Mouse (Mus musculus) CH12.LX (cell line): ENCODE results near the gene Tiam1. TPM values are rescaled to one million over a fixed set of nuclear protein-coding genes. Genes with fewer than 3 reads are reported as not detected.

Source experiments
- DNase-seq: peaks from one replicate; pipeline ENCODE4 v3.0.0-alpha.2; 2013; ENCODE audit errors: extremely low read depth
- H3K27ac ChIP-seq: 2 replicates; pipeline ENCODE4 v1.5.1; 2012; ENCODE audit warnings: low read depth, mild to moderate bottlenecking, control low read depth, moderate library complexity; ENCODE audit not compliant: insufficient read depth
- H3K27me3 ChIP-seq: replicated peaks from 2 replicates; pipeline ENCODE3; 2012; ENCODE audit warnings: inconsistent platforms
- H3K36me3 ChIP-seq, 2 experiments: replicated peaks in 1 of 2; 2 replicates each; pipeline versions ENCODE3 to v1.6.1; 2012; ENCODE audit warnings: inconsistent platforms in 1 of 2, low read length in 1 of 2, mild to moderate bottlenecking in 1 of 2, mixed read lengths in 1 of 2, moderate library complexity in 1 of 2; ENCODE audit not compliant: control insufficient read depth in 1 of 2, insufficient read depth in 1 of 2
- H3K4me1 ChIP-seq, 2 experiments: 2 replicates each; pipeline ENCODE4 v1.6.1; 2012; ENCODE audit warnings: inconsistent platforms in 1 of 2, moderate library complexity in 1 of 2; ENCODE audit not compliant: insufficient read depth in 2 of 2, control insufficient read depth in 1 of 2
- H3K4me2 ChIP-seq: 2 replicates; pipeline ENCODE4 v1.6.1; 2012; ENCODE audit warnings: low read depth, mild to moderate bottlenecking, control low read depth; ENCODE audit not compliant: poor library complexity, insufficient read depth, severe bottlenecking
- H3K4me3 ChIP-seq, 3 experiments: fragments of 150-350 bp in 1 of 3; sonication (generic) in 1 of 3; replicated peaks in 1 of 3; 2 replicates each; pipeline versions ENCODE3 to v1.5.1; 2011 to 2012; ENCODE audit warnings: low read depth in 2 of 3, low read length in 2 of 3, mild to moderate bottlenecking in 2 of 3, moderate library complexity in 2 of 3, control low read depth in 1 of 3, improper control_type of control experiment in 1 of 3, inconsistent platforms in 1 of 3, mixed read lengths in 1 of 3; ENCODE audit not compliant: poor library complexity in 1 of 3
- H3K79me2 ChIP-seq: replicated peaks from 2 replicates; pipeline ENCODE4 v1.6.1; 2012; ENCODE audit warnings: mild to moderate bottlenecking, moderate library complexity; ENCODE audit not compliant: control insufficient read depth, poor library complexity, insufficient read depth, severe bottlenecking; ENCODE audit errors: extremely low read depth
- H3K9ac ChIP-seq: 2 replicates; pipeline ENCODE4 v1.6.1; 2012; ENCODE audit warnings: low read depth, mild to moderate bottlenecking, control low read depth, moderate library complexity; ENCODE audit not compliant: insufficient read depth
- H3K9me3 ChIP-seq: replicated peaks from 2 replicates; pipeline ENCODE3; 2012; ENCODE audit warnings: low read length, inconsistent platforms, mixed read lengths
- BHLHE40 ChIP-seq: IDR thresholded peaks from 2 replicates; pipeline ENCODE4 v1.6.1; 2011; ENCODE audit warnings: mild to moderate bottlenecking, low read depth, low read length, improper control_type of control experiment
- CHD1 ChIP-seq: IDR thresholded peaks from 2 replicates; pipeline ENCODE4 v1.6.1; 2012; ENCODE audit warnings: low read depth, low read length, improper control_type of control experiment, inconsistent platforms
- CHD2 ChIP-seq: IDR thresholded peaks from 2 replicates; pipeline ENCODE4 v1.6.1; 2011; ENCODE audit warnings: low read length, improper control_type of control experiment
- CTCF ChIP-seq, 2 experiments: IDR thresholded peaks in 1 of 2; conservative IDR thresholded peaks in 1 of 2; 2 replicates each; pipeline ENCODE4 v1.5.1; 2011 to 2012; ENCODE audit warnings: low read depth in 2 of 2, low read length in 2 of 2, improper control_type of control experiment in 1 of 2, inconsistent platforms in 1 of 2, mild to moderate bottlenecking in 1 of 2, moderate library complexity in 1 of 2
- E2F4 ChIP-seq: IDR thresholded peaks from 2 replicates; pipeline ENCODE4 v1.6.1; 2011; ENCODE audit warnings: low read depth, low read length, improper control_type of control experiment; ENCODE audit not compliant: insufficient replicate concordance
- EP300 ChIP-seq: IDR thresholded peaks from 2 replicates; pipeline ENCODE4 v1.6.1; 2011; ENCODE audit warnings: low read length, improper control_type of control experiment
- GABPA ChIP-seq: IDR thresholded peaks from 2 replicates; pipeline ENCODE4 v1.6.1; 2012; ENCODE audit warnings: low read depth, low read length, improper control_type of control experiment, inconsistent platforms; ENCODE audit not compliant: insufficient replicate concordance
- MAFK ChIP-seq: IDR thresholded peaks from 2 replicates; pipeline ENCODE4 v1.6.1; 2011; ENCODE audit warnings: low read length, improper control_type of control experiment; ENCODE audit not compliant: insufficient replicate concordance
- MEF2A ChIP-seq: IDR thresholded peaks from 2 replicates; pipeline ENCODE4 v1.6.1; 2014; ENCODE audit warnings: low read depth, mild to moderate bottlenecking, inconsistent platforms, low read length, improper control_type of control experiment, borderline replicate concordance
- MXI1 ChIP-seq: IDR thresholded peaks from 2 replicates; pipeline ENCODE4 v1.6.1; 2011; ENCODE audit warnings: mild to moderate bottlenecking, low read depth, low read length, improper control_type of control experiment
- MYC ChIP-seq: IDR thresholded peaks from 2 replicates; pipeline ENCODE4 v1.6.1; 2011; ENCODE audit warnings: low read depth, mild to moderate bottlenecking, improper control_type of control experiment, low read length
- NRF1 ChIP-seq: IDR thresholded peaks from 2 replicates; pipeline ENCODE4 v1.6.1; 2014; ENCODE audit warnings: low read depth, mild to moderate bottlenecking, inconsistent platforms, low read length, improper control_type of control experiment, moderate library complexity
- PAX5 ChIP-seq: IDR thresholded peaks from 2 replicates; pipeline ENCODE4 v1.6.1; 2012; ENCODE audit warnings: low read length, inconsistent platforms, mixed read lengths
- POLR2AphosphoS2 ChIP-seq: IDR thresholded peaks from 2 replicates; pipeline ENCODE4 v1.6.1; 2011; ENCODE audit warnings: low read depth, low read length, improper control_type of control experiment
- RCOR1 ChIP-seq: conservative IDR thresholded peaks from 2 replicates; pipeline ENCODE4 v1.6.1; 2012; ENCODE audit warnings: low read depth, mild to moderate bottlenecking, inconsistent platforms, low read length, improper control_type of control experiment
- SIN3A ChIP-seq: IDR thresholded peaks from 2 replicates; pipeline ENCODE4 v1.6.1; 2012; ENCODE audit warnings: low read length, improper control_type of control experiment, inconsistent platforms
- TBP ChIP-seq: conservative IDR thresholded peaks from 2 replicates; pipeline ENCODE4 v1.6.1; 2011; ENCODE audit warnings: low read depth, low read length, improper control_type of control experiment
- TCF12 ChIP-seq: IDR thresholded peaks from 2 replicates; pipeline ENCODE4 v1.6.1; 2014; ENCODE audit warnings: low read depth, mild to moderate bottlenecking, inconsistent platforms, low read length, improper control_type of control experiment
- USF1 ChIP-seq: IDR thresholded peaks from 2 replicates; pipeline ENCODE4 v1.6.1; 2014; ENCODE audit warnings: low read depth, mild to moderate bottlenecking, inconsistent platforms, low read length, improper control_type of control experiment
- ZC3H11A ChIP-seq: IDR thresholded peaks from 2 replicates; pipeline ENCODE4 v1.6.1; 2012; ENCODE audit warnings: low read depth, mild to moderate bottlenecking, inconsistent platforms, low read length, improper control_type of control experiment
- ZMIZ1 ChIP-seq: IDR thresholded peaks from 2 replicates; pipeline ENCODE4 v1.6.1; 2012; ENCODE audit warnings: low read depth, mild to moderate bottlenecking, inconsistent platforms, low read length, improper control_type of control experiment
- ZNF384 ChIP-seq: IDR thresholded peaks from 2 replicates; pipeline ENCODE4 v1.6.1; 2012; ENCODE audit warnings: low read depth, low read length, improper control_type of control experiment, inconsistent platforms
- dilution Hi-C: fragments of 300-500 bp; cut with MboI; formaldehyde crosslinking; loops from 2 replicates; pipeline ENCODE4 v1.14.3; 2020; ENCODE audit warnings: low sequenced_read_pairs; ENCODE audit not compliant: extremely low pct_unique_long_range_greater_than_20kb, extremely low pct_ligation_motif_present
- in situ Hi-C: fragments of 300-500 bp; cut with MboI; formaldehyde crosslinking; loops from 3 replicates; pipeline ENCODE4 v1.14.3; 2019; ENCODE audit warnings: low sequenced_read_pairs, low pct_ligation_motif_present, low pct_unique_long_range_greater_than_20kb, mixed read lengths
- polyA plus RNA-seq: library from polyadenylated mRNA; unstranded; fragments of >175 nt; gene quantifications from 2 replicates; pipeline ENCODE4 v1.2.1, GENCODE M21; 2012; ENCODE audit warnings: low read depth; ENCODE audit not compliant: insufficient read length
- total RNA-seq, 2 experiments: library from RNA; depleted of rRNA; stranded (reverse); fragments of 300-350 nt in 1 of 2; fragments of >200 nt in 1 of 2; gene quantifications; 2 replicates each; pipeline ENCODE4 v1.2.3; 2012 to 2014

The Tiam1 gene
- total and polyA plus RNA-seq, 3 experiments, result 0.03 to 0.40 (median 0.04) TPM

DNA sequence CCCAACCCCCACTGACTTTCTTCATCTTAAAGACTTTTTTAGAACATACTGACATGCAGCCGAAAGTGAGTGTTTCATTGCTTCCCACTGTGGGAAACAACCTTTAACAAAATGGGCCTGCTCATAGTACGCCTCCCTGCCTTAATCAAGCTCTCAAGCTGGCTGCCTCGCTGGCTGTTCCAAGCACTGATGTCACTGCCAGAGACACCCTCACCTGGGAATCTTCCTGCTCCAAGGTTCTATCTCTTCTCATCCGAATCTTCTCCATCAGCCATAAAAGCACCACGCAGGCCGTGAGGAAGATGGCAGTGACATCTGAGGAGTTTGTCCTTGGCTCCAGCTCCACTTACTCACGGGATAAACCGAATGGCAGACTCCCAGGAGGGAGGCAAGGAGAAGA, 220.3 kb downstream of the Tiam1 start:
- dilution Hi-C loops, result no loop called here
- Histone ChIP-seq H3K9ac (no peak overlapping the region), H3K4me1 (no peaks in the 10 kb centered on the region), H3K9me3 (peaks cover 51% of the 10 kb centered on the region), H3K27ac (no peak overlapping the region), H3K4me2 (no peak overlapping the region), H3K36me3 (no peaks in the 10 kb centered on the region), H3K27me3 (no peaks in the 10 kb centered on the region), H3K79me2 (no peaks in the 10 kb centered on the region), H3K4me3 (no peak overlapping the region)
- no peak for DNase-seq
- TF ChIP-seq TBP, result no peak
- TF ChIP-seq RCOR1, result no peak
- no peak for TF ChIP-seq MEF2A
- TF ChIP-seq CHD2, result no peak
- TF ChIP-seq TCF12, result no peak
- in situ Hi-C loops, result no loop called here

GRCm38 (mm10) chr16:89922458-89922857, 221.1 kb downstream of the Tiam1 start:
- H3K79me2 ChIP-seq, result no peaks in the 10 kb centered on the region
- no peak overlapping the region for H3K4me3 ChIP-seq
- no peaks in the 10 kb centered on the region for H3K27me3 ChIP-seq
- H3K4me2 ChIP-seq, result no peak overlapping the region
- TF ChIP-seq CTCF (conservative IDR thresholded peaks at IDR 0.05 in 1 of 2, IDR thresholded peaks at IDR 0.05 in 1 of 2; ENCODE audit: low read depth in 2 of 2, low read length in 2 of 2) (no peak), GABPA (no peak), SIN3A (no peak), MAFK (no peak), MYC (no peak), ZNF384 (no peak), PAX5 (no peak), POLR2AphosphoS2 (no peak), EP300 (no peak), E2F4 (no peak), BHLHE40 (no peak), USF1 (no peak), ZC3H11A (no peak), CHD1 (no peak), NRF1 (no peak), ZMIZ1 (no peak), MXI1 (no peak), CHD2 (no peak)
- TF ChIP-seq, all 38 proteins: peak for 0
- Histone ChIP-seq H3K4me1 (no peaks in the 10 kb centered on the region), H3K9ac (no peak overlapping the region), H3K36me3 (no peaks in the 10 kb centered on the region), H3K27ac (no peak overlapping the region), H3K9me3 (peaks cover 52% of the 10 kb centered on the region)
- in situ Hi-C loops (no loop called here), dilution Hi-C loops (no loop called here)
- no peak for DNase-seq
